Mouse (Mus musculus) large intestine, adult 2 months (tissue): ENCODE measurements at regions not wholly inside any gene's neighbourhood (a gene's known extent, or its start where the extent isn't known, plus 50 kb on each side); places are given as distances from the start of the nearest gene placed in this dataset.
"Not testable (repeated sequence)": the region's sequence is repeated elsewhere in the genome, so short reads cannot be mapped to it uniquely, and the experiment has no call there.

Experiments used
- DNase-seq: peaks from one replicate; pipeline ENCODE4 v3.0.0-alpha.2; 2012; ENCODE audit warnings: low read depth, low spot score
- WGBS: fragments of 180-500 bp; shearing (Covaris S2); methylation state at CpG from one replicate; pipeline ENCODE4 v1.1.7; 2018; 5-methylcytosine and 5-hydroxymethylcytosine counted together

DNA sequence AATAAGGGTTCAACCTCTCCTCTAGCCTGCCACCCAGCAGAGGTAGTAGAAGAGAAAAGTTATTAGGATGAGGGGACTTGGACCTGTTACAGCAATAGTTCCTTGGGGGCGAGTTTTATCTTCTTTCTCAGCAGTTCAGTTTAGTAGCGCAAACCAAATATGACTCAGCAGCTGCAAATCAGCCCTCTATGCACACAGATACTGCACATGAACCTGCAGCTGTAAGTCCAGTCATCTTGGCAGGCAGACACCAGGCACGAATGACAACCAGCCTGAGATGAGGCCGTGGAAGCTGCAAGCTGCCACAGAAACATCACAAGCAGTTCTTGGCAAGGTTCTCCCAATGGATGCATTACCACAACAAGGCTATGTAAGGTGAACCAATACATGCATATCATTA, 327.0 kb upstream of the Akr1e1 start:
- 57% methylated on average over 4 of the region's 4 CpGs for WGBS
- no peak for DNase-seq

DNA sequence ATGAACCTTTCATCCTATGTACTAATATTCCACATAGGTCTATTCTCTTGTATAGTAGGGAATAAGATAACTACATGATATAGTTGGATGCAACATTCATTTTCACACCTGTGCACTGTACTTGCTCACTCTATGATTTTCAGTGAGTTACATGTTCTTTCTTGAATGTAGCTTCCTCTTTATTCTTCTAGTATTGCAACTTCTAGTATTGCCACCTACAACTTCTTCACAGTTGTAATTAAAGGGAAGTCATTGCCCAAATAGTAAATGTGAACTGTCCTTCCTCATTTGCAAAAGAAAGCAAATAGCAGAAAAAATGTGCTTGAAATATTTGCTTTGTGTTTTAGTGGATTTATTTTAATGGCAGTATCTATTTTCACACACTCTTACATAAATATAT, 330.9 kb upstream of the Akr1e1 start:
- DNase-seq = no peak

DNA sequence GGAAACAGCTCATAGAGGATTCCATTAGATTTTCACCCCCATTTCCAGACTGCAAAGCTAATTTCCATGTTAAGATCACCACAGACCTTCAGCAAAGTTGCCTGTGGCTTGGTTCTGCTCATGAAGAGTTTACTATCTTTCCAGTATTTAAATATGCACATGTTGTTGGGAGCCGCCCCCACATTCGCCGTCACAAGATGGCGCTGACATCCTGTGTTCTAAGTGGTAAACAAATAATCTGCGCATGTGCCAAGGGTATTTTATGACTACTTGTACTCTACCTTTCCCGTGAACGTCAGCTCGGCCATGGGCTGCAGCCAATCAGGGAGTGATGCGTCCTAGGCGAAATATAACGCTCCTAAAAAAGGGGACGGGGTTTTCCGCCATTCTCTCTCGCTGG, 333.5 kb upstream of the Akr1e1 start:
- peak; percentile 7 for DNase-seq
- WGBS = 14% methylated on average over 6 of the region's 14 CpGs

DNA sequence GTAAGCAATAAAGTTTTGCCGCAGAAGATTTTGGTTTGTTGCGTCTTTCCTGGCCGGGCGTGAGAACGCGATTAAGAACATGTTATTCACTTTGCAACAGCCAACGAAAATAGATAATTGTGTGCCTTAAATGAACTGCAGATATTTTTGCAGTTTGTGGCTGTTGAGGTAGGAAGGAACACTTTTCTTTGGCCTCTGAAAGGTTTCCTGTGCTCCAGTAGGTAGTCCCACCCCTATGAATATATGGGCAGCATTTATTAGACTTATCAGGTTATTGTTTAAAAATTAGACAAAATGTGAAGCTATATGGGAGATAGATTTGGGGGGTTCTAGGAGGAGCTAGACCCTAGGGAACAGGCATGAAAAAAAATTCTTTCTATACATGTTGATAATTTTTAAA, 334.1 kb upstream of the Akr1e1 start:
- WGBS = 18% methylated on average over 7 of the region's 7 CpGs

DNA sequence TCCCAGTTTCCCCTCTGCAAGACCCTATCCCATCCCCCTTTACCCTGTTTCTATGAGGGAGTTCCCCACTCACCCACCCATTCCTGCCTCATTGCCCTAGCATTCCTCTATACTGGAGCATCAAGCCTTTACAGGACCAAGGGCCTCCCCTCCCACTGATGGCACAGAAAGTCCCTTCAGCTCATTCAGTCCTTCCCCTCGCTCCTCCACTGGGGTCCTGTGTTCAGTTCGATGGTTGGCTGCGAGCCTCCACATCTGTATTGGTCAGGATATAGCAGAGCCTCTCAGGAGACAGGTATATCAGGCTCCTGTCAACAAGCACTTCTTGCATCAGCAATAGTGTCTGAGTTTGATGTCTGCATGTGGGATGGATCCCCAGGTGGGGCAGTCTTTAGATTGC, 346.4 kb upstream of the Akr1e1 start:
- 91% methylated on average over 3 of the region's 3 CpGs for WGBS
- no peak for DNase-seq

More for the DNA sequence above, 334.1 kb upstream of the Akr1e1 start:
- no peak for DNase-seq

DNA sequence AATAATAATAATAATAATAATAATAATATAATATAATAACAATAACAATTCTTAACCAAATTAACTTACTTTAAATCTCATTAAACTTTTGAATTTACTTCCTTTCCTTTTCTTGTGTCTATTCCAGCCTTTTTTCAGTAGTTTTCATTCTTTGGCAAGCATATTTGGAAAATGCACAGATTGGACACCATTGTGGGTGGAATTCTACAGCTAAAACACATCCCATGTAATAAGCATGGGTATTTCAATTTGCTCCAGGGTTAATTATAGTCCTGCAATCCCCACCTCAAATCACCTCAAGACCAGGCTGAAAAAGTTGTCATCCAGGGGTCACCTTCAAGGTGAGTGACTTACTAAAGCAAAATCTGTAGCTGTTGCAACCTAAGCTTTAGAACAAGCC, 355.9 kb upstream of the Akr1e1 start:
- DNase-seq = no peak

DNA sequence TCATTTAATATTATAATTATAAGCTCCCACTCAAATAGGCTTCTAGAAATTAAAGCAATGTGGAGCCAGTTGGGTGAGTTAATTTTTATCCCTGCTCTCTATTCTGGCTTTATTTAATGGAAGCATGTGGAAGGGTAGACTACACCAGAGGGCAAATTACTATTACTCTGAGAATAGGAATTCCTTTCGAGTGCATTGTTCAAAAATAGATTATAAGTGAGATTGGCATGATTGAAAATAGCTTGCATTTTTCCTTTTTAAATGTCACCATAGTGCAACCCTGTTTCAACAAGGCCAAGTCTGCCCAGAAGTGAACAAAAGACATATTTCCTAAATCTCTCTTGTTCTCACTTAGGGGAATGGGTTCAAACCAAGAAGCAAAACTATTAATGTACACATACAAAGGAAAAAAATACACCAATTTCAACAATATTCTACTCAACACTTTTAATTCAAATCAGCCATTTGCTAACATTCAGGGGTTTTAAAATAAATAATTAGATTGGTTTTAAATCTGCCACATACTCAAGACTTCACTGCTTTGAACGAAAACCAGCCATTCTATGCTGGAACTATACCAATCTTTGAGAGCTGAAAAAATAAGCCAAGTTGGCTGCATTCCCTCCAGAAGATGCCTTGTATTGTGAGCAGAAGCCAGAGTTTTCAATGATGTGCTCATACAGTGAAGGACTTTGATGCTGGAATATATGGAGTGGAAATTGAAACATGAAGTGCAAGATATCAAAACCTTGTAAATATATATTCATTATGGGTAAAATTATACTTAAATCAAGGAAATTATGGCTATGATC, 361.3 kb upstream of the Akr1e1 start:
- WGBS = 72% methylated on average over 2 of the region's 2 CpGs
- no peak for DNase-seq

DNA sequence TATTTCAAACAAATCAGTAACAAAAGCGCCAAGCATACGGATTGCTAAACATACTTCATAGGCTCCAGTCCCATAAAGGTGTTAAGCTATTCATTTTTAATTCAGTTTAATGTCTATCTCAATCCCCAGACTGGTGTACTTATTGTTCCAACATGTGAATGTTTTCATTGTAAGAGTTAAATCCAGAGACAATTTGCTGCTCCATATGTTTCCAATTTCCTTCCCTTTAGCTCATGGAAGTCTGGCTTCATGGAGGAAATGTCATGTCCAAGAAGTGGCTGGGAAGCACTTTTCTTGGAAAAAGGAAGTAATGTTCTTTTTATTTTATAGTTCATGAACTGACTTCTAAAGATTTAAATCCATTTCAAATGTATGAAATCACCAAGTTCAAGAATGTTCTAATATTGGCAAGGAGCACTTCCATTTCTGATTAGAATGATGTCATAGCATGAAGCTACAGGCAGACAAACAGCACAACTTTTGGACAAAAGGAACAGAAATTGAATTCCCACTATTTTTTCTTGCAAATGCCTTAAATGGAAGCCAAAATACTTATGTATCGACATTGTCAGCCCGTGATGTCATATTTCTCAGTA, 362.6 kb upstream of the Akr1e1 start:
- no peak for DNase-seq
- 75% methylated on average over 4 of the region's 4 CpGs for WGBS

DNA sequence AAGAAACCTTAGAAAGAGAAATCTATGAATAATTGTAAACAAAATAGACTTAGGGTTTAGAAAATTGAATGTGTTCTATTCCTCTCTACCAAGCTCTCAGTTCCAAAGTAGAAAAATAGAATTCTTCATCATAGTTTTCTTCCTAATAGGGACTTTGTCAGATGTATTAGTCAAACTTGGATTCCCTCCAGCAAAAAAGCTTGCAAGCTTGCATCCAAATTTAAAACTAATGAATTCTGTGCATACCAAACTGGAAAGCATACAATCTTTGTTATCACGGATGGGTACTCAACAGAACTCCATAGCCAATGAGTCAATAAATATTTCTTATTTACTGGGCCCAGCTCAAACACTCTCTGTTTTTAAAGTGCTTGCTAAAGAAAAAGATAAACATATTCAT, 383.9 kb upstream of the Akr1e1 start:
- WGBS = 57% methylated on average over 1 of the region's 1 CpGs
- no peak for DNase-seq

DNA sequence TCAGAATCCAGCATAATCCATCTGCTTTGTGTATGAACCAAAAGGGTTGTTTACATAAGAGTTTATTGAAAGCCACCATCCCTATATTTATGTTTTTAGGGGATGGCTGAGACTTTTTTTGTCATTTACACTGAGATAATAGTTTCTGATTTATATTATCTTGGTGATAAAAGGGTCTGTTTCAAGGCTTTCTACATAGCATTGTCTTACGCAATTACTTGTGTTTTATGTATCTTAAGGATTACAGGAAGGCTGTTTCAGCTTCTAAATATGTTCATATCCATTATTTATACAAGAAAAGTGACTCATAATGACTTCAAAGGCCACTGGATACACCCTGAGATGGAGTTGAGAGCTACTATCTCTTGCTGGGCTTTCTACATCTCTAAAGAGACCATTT, 399.3 kb upstream of the Akr1e1 start:
- no peak for DNase-seq
- WGBS = 68% methylated on average over 1 of the region's 1 CpGs

DNA sequence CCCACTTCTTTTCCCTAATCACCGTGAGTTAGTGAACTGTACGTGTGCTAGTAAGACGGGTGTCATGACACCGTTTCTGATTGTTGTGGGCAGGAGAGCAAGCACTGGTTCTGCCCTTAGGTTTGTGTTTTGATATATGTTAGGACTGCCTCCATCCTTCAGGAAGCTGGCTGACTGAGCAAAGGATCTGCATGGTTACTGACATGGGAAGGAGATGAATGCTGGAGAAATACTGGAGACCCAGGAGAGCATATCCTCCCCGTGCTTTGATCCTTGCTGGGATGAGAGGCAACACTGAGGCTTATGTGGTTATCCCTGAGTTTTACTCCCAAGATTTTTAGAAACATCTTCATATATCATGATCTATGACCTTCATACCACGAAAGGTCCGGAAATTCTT, 413.5 kb upstream of the Akr1e1 start:
- no peak for DNase-seq
- WGBS = 91% methylated on average over 7 of the region's 7 CpGs

DNA sequence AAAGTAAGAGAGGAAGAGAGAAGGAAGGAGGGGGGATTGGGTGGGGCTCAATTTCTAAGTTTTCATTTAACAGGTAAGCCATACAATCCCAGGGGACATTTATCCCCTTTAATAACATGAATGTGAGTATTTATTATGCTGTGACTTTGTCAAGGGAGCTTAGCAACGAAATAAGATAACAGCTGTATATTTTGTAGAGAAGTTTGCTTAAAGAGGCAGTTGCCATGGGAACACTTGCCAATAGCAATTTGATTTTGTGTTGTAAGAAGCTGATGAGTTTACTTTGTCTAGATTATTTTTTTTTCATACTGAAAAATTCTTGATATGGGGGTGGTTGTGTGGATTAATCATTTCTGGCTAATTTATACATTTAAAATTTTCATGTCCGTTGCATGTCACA, 450.9 kb upstream of the Akr1e1 start:
- 58% methylated on average over 2 of the region's 2 CpGs for WGBS
- DNase-seq = no peak

DNA sequence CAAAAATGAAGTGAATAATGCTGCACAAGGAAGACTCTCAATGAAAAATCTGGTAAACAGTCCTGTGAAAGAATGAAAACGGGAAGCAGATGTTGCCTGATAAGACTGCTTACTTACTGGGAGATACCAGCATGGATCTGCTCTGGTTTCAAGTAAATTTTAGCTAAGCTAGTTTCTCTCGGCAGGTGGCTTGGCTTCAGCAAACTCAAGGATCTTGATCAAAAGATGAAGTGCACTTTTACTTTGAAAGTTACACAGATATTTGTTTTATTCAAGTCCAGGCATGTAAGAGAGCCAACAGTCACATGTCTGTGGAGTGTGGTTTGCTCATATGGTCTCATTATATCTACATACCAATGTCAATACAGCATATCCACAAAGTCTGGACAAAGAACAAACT, 451.5 kb upstream of the Akr1e1 start:
- no peak for DNase-seq
- WGBS = 34% methylated on average over 2 of the region's 2 CpGs

DNA sequence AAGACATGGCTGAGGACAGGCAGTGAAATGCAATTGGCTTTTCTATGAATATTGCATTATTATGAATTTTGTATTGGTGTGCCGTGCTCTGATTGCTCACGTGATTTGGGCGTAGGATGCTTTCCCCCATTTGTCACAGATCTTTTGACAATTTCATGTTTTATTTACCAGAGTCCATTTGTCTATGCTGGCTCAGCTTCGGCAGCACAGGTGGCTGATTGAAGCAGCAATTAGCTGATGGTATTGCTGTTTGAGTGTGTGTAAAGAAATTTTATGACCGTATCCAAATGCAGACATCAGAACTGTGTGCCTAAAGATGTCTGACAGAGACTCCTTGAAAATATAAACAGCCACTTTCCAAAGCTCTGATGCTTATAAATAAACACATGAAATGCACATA, 498.5 kb upstream of the Akr1e1 start:
- no peak for DNase-seq
- WGBS = 51% methylated on average over 5 of the region's 5 CpGs

DNA sequence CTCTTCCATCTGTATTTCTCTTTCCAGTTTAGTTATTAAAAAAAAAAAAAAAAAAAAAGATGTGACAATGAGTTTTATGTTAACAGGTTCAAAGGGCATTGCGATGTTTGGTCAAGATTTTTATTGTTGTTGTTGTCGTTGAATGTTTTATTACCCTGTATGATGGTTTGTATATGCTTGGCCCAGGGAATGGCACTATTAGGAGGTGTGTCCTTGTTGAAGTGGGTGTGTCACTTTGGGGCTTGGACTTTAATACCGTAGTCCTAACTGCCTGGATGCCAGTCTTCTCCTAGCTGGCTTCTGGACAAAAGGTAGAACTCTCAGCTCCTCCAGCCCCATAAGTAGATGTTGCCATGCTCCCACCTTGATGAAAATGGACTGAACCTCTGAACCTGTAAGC, 545.9 kb upstream of the Akr1e1 start:
- 25% methylated on average over 3 of the region's 3 CpGs for WGBS
- peak; percentile 61 for DNase-seq

DNA sequence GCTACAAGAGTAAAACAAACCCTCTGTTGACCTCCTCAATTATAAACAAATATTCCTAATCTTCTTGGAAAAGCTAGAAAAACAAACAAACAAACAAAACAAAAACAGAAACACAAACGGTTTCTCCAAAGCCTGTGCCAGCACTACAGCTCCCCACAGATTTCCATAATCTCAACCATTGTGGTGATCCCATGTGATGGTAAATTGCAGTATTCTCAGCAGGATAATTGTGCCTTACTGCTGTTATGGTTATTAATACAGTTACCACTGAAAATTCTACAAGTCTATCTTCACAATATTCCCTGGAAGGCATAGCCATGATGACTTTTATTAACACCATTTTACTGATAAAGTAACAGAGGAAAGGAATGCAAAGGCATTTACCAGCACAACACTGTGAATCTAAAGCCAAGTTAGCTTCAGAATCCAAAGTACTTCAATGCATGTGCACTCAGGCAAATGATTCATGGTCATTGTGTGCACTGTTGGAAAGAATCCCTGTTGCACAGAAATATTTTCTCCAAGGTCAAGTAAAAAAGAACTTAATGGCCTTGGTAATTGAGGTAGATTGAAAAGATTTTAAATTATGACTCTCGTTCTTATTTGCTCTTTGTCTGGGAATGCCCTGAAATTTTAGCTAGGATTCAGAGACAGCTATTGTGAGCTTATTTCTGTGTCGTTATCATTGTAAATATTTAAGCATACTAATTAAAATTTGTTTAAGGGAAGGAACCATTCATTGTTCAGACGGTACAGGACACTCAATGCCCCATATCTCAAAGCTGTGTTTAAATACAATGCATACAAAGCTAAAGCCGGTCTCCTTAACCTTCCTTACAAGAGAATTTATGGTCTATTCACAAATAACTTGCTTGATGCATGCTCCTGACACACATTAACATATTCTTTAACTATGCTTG, 551.1 kb upstream of the Akr1e1 start:
- 53% methylated on average over 5 of the region's 5 CpGs for WGBS
- no peak for DNase-seq

DNA sequence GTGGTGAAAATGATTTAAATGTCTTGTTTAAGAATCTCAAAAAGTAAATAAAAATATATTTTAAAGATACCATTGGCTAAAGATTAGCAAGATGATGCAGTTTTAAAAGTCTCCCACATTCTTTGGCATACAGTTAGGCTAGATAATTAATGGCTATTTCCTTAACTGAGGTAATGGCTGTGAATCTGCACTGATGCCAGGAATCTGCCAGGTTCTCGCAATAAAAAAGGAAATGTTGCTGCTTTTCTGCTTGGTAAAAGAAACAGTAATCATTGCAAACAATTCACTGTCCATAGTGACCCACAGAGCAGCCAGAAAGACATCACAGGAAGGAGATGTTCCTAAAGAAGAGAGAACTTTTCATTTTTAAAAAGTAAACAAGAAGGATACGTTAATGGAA, 557.7 kb upstream of the Akr1e1 start:
- 68% methylated on average over 2 of the region's 2 CpGs for WGBS
- DNase-seq = no peak

DNA sequence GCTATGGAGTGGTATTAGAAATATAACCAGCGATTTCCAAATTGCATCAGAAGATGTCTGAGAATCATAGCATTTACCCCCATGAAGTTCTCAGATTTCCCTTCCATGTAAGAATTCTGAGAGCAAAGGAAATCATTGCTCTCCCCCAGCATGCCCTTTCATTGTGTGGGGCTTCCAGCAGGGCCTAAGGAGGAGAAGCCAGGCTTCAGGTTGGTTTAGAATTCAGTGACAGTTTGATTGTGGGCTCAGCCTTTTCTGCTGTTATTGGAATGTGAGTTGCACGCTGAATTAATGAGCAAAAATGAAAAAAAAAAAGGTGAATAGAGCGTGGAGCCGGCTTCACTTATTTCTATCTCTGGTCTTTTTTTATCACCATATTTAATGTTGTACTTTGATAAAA, 570.0 kb upstream of the Akr1e1 start:
- 88% methylated on average over 4 of the region's 4 CpGs for WGBS
- DNase-seq = no peak

DNA sequence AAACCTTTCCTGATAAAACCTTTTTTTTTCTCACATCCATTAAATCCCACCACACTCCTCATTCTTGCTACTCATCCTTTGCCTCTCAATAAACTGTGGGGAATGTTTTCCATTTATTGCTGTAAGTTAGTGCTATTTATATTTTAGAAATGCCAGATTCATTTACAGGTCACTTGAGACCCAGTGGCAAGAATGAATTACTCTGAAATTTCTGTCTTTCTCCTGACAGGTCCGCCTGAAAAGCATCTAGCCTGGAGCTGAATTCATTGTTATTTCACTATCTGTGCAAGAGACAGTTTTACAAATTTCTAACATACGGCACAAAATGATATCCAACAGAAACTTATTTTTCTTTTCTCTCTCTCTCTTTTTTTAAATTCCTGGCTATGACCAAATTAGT, 570.6 kb upstream of the Akr1e1 start:
- DNase-seq = no peak
- WGBS = 75% methylated on average over 2 of the region's 2 CpGs

DNA sequence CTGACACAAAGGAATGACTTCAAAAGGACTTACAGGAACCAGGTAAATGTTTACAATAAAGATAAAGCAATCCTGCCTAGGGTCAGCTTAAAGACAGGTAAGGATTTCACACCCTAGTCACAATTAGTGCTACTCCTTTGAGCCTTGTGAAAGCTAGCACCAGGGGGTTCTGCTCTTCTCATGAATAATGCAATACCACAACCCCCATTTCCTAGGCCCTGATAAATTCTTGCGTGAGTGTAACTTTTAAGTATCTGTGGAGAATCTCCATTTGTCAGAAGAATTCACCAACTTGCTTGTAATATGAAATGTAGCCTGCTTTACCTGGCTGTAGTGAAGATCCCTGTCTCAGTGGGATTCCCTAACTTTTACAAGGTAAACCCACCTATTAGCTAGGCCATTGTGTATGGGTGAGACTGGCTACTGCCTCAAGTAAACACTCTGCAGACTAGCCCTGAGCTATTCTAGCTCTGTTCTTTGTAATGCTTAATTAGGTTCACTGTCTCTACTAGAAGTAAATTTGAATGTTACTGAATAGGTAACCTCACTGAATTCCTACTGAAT, 576.3 kb upstream of the Akr1e1 start:
- not testable (repeated sequence) for DNase-seq
- WGBS = 88% methylated on average over 1 of the region's 1 CpGs
